Mouse (Mus musculus) cerebellum, adult (tissue): Measurements from ENCODE around the gene Ubqln5.

Source experiments
- ATAC-seq: cut with Nextera tagmentation; 2 replicates; pipeline ENCODE4 v1.9.2; 2017; ENCODE audit warnings: mild to moderate bottlenecking, moderate library complexity, mixed read lengths; ENCODE audit not compliant: insufficient number of reproducible peaks, low FRiP score, low TSS enrichment

The Ubqln5 gene

GRCm38 (mm10) chr7:104129726-104130125 lies at the start of gene Ubqln5:
Ubqln5 (minus strand) TSS chr7:104129826.
- no peak for ATAC-seq

DNA sequence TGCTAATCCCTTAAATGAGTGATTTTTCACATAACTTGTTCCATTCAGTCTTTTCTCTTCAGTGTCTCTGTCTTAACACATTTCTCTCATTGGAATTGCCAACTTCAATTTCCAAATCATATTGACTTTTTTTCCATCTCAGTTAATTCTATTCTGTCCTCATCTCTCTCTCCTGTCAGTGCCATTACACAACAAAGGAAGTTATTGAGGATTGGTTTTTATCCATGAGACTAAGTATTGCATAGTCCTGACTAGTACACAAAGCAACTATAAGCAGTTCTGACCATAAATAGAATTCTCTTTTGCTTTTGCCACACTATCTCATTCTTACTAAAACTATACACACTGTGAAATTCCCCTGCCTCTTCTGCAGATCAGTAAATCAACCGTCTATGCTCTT lies 49.4 kb upstream of the Ubqln5 start:
- no peak for ATAC-seq

DNA sequence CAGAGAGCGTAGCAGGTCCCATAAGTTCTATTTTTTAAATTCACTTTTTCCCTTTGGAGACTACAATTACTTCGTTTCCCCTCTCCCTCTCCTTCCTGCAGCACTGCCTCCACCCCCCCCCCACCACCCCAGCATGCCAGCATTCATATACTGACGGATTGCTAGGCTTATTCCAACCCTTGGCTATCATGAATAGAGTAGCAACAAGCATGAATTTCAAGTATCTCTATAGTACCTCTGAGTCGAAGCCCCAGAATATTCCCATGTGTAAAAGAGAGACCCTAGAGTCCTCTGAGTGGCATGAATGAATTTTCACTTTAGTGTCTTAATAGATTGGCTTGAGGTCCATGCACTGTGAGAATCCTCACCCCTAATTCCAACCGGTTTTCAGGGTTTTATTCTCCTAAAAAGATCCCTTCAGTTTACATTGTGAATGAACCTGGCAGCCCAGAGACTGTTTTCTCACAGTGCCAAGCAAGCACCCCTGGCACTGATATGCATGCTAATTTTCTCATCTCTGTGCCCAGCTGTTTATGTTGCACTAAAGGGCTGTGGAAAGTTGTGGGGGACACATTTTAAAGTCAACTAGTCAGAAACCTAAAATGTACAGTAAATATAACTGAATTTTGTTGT lies 48.9 kb upstream of the Ubqln5 start:
- ATAC-seq, result no peak

DNA sequence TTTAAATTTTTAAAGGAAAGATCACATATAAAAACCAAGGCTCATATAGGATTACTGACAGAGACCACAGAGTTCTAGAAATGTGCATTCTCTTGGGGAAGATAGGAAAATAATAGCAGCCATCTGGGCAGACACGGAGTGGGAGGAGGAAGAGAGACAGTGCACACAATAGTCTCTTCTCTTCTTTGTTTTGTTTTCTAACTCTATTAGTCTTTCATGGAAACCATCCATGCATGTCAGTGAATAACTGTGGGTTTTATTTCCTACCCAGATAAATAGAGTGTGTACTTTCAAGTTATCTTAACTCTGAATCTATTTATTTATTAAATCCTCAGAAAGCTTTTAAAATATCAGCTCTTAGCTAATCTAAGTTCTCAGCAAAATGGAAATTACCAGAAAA lies 45.5 kb upstream of the Ubqln5 start:
- no peak for ATAC-seq

DNA sequence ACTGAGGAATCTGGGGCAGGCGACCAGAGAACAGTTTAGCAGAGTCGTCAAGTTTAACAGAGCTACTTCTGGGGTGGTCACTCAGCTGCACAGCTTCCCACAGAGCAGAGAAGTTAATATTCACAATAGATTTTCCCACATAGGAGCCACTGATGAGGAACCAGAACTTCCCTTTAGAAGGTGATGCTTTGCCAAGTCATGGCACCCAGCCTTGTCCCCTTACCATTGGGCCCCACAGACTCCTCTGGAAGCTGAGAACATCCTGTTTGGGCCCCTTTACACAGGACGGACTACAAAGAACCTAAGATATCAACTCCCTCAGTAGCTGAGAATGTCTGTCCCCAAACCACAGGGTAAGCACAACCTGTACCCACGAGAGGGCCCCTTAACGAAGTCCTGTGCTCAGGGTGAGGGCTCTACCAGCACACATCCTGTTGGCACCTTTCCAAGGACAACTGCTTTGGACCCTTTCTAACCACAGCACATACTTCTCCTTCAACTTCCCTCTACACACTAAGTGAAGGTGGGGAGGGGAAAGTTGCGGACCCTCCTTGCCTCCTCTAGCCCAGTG lies 40.1 kb upstream of the Ubqln5 start:
- no peak for ATAC-seq

DNA sequence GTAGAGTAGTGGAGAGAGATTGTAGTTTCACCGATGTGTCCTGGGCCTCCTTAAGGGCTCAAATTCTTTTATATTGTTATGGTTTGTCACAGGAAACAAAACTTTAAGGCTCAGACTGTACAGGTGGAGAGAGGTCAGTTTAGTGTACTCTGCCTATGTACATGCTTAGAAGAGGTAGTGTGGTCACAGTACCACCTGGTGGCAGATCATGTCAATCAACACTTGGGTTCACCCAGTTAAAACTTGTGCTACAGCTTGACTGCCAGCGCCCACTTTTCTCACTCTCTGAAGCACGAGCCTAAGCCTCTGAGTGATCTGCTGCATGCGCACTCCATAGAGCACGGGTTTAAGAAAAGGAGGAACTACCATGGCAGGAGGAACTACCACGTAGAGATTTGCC lies 37.5 kb upstream of the Ubqln5 start:
- no peak for ATAC-seq

GRCm38 (mm10) chr7:104150456-104150855 lies 20.8 kb upstream of the Ubqln5 start, which contains the start of gene Ubqlnl:
Ubqlnl (minus strand) TSS chr7:104150556.
- no peak for ATAC-seq

DNA sequence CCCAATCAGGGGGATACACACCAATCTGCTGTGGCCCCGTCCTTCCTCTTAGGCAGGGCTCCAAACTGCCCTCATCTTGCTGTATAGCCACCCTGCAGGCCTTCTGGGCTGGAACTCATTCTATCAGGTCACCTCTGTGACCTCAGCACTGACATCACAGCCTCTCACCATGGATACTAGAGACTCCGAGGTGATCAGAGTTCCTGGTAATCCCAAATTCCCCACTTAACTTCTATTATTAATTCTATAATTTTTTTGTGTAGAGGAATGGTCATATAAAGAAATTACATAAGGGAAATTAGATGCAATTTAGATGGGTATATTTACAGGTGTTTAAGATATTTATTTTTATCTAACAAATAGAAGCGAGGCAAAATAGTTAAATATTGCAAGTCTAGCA lies 13.6 kb upstream of the Ubqln5 start, which contains the start of gene Ubqln3:
Gene Ubqln3 (minus strand): TSS at position 101 of the 400 bp plus-strand sequence.
- no peak for ATAC-seq

GRCm38 (mm10) chr7:104137305-104137704 lies 7.7 kb upstream of the Ubqln5 start, which contains the start of gene Olfr643:
Olfr643 (minus strand) TSS chr7:104137405.
- no peak for ATAC-seq

GRCm38 (mm10) chr7:104104757-104104972 lies 25.0 kb downstream of the Ubqln5 start, which contains the start of gene Olfr646:
Olfr646 (plus strand) TSS chr7:104104873.
- ATAC-seq, result no peak

GRCm38 (mm10) chr7:104103913-104104756 lies 25.5 kb downstream of the Ubqln5 start:
- no peak for ATAC-seq

GRCm38 (mm10) chr7:104085365-104085764 lies 44.3 kb downstream of the Ubqln5 start, which contains the start of gene Olfr645:
Olfr645 (minus strand) TSS chr7:104085465.
- ATAC-seq, result no peak
